Mouse (Mus musculus): ENCODE results near the gene Sp100.

Sp100 gene

DNA sequence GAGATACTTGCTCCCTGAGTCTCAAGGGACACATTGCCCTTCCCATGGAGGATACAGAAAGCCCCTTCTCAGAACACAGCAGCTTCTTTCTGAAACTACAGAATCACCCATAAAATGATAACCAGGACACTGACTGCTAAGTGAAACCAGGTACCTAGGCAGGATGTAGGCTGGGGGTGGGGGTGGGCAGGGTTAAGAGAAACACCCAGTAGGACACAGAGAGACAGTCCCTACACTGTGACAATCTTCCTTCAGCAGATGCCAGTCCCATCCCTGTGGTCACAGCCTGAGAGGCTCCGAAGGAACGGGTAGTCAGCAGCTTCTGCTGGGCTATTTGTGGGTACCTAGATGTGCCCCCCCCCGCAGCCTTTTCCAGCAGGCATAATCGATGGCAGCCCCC, 100.9 kb downstream of the Sp100 start:
- no peak for DNase-seq (ENCODE audit: low spot score)

DNA sequence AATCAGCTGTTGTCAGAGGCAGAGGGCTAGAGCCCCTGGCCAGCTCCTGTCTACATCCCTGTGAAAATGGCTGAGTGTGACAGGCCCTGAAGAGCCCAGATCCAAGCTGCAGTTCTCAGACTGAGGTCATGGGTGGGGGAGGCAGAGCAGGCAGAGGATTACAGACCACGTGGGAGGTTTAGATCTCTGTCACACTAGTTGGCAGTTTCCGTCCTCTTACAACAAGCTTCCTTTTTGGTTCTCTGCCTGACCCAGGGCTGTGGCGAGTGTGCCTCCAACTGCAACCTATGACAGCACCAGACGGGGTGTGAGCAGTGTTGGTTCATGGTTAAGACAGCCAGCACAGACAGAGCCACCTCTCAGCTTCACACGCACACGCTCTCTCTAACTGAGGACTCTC, 101.7 kb downstream of the Sp100 start:
- DNase-seq (ENCODE audit: low spot score): no peak

DNA sequence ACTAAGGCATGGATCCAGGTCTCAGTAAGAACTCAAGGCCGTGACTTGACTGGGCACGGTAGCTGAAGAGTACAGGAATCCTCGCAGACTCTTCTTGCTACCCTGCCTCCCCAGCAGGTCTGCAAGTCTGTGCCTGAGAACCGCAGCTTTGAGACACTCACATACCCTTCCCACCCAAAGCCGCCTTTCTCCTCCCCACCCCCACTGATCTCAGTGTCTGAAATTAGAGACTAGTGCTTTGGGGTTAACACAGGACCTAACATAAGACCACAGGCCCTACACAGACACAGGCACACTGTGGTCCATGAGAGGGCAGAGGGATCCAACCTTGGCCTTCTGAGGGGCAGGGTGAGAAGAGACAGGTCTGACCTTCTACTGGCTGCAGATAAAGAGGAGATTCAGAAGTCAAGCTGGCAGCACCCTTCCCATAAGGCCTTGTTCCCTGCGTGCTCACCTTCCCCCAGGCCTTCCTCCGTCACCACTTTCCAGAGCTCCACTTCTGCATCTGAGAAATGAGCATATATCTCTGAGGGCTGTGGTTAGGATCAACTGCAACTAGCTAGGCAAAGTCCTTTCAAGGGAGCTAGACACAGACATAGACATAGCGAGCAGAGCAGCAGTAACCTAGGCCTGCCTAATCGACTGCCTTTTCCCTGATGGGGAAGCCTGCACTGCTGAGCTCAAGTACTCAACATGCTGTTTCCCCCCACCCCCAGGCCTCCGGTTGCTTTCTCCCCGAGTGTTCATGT, 102.3 kb downstream of the Sp100 start:
- no peak for DNase-seq (ENCODE audit: low spot score)

DNA sequence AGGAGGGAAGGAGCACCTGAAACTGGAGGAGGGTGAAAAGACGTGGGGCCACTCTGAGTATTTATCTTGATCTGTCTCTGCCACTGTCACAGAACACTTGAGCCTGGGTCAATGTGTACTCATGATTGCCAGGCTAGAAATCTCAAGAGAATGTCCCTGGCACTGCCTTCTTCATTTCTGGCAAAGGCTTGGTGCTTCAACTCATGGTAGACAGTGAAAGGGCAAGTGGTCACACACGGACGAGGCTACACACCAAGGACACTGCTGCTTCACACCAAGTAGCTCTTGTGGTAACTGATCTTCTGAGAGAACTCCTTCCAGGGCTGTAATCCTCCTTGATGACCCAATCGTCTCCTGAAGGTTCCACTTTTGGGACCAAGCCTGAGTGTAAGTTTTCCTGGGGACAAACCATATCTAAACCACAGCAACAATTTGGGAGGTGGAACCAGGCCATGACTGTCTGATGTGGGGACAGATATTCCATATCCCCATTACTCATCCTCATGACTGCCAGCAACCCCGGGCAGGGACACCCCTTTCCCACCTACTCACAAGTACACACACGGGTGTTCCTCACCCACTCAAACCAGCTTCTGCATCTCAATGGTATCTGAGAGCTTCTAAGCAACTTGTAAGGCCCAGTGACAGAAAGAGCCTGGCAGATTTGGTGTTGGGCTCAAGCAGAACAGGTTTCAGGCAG, 107.9 kb downstream of the Sp100 start:
- DNase-seq (ENCODE audit: low spot score): no peak

DNA sequence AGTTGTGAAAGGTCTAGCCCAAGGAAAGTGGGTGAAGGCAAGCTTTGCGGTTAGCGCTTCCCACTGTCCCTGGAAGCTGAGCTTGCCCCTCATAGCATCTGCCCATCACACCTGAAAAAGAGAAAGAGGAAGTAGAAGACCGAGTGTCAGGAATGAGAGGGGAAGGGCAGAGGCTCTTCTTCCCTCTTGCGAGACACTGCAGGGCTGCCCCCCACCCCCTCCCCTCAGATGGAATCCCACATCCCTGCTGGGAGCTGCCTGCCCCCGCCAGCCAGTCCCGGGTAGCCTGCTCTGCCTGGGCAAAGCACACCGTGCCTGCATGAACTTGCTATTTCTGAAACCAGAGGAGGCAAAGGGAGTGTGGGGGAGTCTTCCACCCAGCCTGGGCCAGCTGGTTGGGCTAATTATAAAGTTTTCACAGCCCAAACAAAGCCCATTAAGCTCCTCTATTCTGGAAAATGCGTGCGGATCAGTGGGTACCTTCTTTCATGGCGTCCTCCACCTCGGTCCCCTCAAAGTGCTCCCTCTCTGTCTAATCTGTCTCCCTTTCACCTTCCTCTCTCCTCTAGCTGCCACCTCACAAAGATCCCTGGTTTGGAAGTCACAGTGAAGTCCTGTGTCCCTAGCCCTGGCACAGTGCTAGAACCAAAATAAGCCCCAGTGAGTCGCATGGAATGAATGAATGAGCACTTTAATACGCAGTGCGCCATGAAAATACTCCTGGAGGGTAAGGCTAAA, 108.6 kb downstream of the Sp100 start:
- no peak for DNase-seq (ENCODE audit: low spot score)

DNA sequence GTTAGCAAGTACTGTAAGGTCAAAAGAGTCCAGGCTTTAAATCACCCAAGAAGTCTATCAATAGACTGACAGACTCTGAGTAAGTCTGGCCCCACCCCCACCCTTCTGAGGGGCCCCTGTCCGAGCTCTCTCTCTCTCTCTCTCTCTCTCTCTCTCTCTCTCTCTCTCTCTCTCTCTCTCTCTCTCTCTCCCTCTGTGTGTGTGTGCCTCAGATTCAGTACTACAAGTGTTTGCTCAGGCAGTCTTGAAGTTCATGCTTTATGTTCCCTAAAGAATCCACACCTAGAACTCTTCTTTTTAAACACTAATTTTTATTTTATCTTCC, 109.1 kb downstream of the Sp100 start:
- no peak for DNase-seq (ENCODE audit: low spot score)
